Mouse (Mus musculus) kidney, embryonic 16.5 days (tissue): ENCODE results near the gene Zcchc10. TPM values are rescaled to one million over a fixed set of nuclear protein-coding genes. Genes with fewer than 3 reads are reported as not detected.

Source experiments
- ATAC-seq: fragments of 200-750 bp; cut with Nextera tagmentation; 2 replicates; pipeline ENCODE4 v1.8.0; 2017; ENCODE audit warnings: moderate TSS enrichment; ENCODE audit not compliant: low FRiP score, low TSS enrichment
- H3K27ac ChIP-seq: fragments of 300-500 bp; sonication (generic); 2 replicates; pipeline ENCODE4 v1.5.1; 2014; ENCODE audit warnings: low read length
- H3K27me3 ChIP-seq: fragments of 300-500 bp; sonication (generic); 2 replicates; pipeline ENCODE4 v1.6.1; 2014; ENCODE audit warnings: low read length, control low read depth, mixed read lengths; ENCODE audit not compliant: insufficient read depth
- H3K36me3 ChIP-seq: fragments of 300-500 bp; sonication (generic); 2 replicates; pipeline ENCODE4 v1.6.1; 2014; ENCODE audit warnings: low read length, control low read depth, mixed read lengths; ENCODE audit not compliant: insufficient read depth
- H3K4me1 ChIP-seq: fragments of 300-500 bp; sonication (generic); 2 replicates; pipeline ENCODE4 v1.6.1; 2014; ENCODE audit warnings: low read length, control low read depth, mixed read lengths; ENCODE audit not compliant: insufficient read depth
- H3K4me2 ChIP-seq: fragments of 300-500 bp; sonication (generic); replicated peaks from 2 replicates; pipeline ENCODE4 v1.6.1; 2014; ENCODE audit warnings: low read depth, low read length
- H3K4me3 ChIP-seq: fragments of 300-500 bp; sonication (generic); 2 replicates; pipeline ENCODE4 v1.5.1; 2014; ENCODE audit warnings: mild to moderate bottlenecking, low read length
- H3K9ac ChIP-seq: fragments of 300-500 bp; sonication (generic); replicated peaks from 2 replicates; pipeline ENCODE4 v1.6.1; 2014; ENCODE audit warnings: low read length
- H3K9me3 ChIP-seq: fragments of 300-500 bp; sonication (generic); 2 replicates; pipeline ENCODE4 v1.6.1; 2016; ENCODE audit warnings: low read length, control low read depth
- WGBS: fragments of 180-500 bp; shearing (Covaris S2); extraction: QIAGEN DNeasy Blood & Tissue Kit; methylation state at CpG from one replicate; pipeline ENCODE4 v1.1.7; 2014; 5-methylcytosine and 5-hydroxymethylcytosine counted together
- polyA plus RNA-seq: library from polyadenylated mRNA; unstranded; fragments of >200 nt; fragmentation: Nextera tagmentation; extraction: Ambion mirVana; gene quantifications from 2 replicates; pipeline ENCODE4 v1.2.1, GENCODE M21; 2015

Gene Zcchc10
- polyA plus RNA-seq, 1 experiment from 2014 or later: 19.1 TPM

GRCm38 (mm10) chr11:53351943-53352590 is 27.6 kb downstream of the Zcchc10 start:
- Histone ChIP-seq H3K4me3 (peak overlapping the region; percentile 97), H3K27me3 (no peaks in the 10 kb centered on the region), H3K9me3 (no peaks in the 10 kb centered on the region), H3K4me1 (peaks cover 10% of the 10 kb centered on the region), H3K36me3 (no peaks in the 10 kb centered on the region), H3K9ac (peak overlapping the region; percentile 96), H3K27ac (peak overlapping the region; percentile 97), H3K4me2 (peak overlapping the region; percentile 66)
- 4% methylated on average over 14 of the region's 14 CpGs for WGBS
- no peak for ATAC-seq

GRCm38 (mm10) chr11:53358504-53359155 is 34.2 kb downstream of the Zcchc10 start:
- Histone ChIP-seq H3K4me2 (no peak overlapping the region), H3K9ac (no peak overlapping the region), H3K36me3 (no peaks in the 10 kb centered on the region), H3K4me1 (no peaks in the 10 kb centered on the region), H3K4me3 (no peak overlapping the region), H3K27me3 (no peaks in the 10 kb centered on the region), H3K27ac (no peak overlapping the region), H3K9me3 (no peaks in the 10 kb centered on the region)
- no peak for ATAC-seq
- 66% methylated on average over 5 of the region's 5 CpGs for WGBS

- peaks cover 16% of the 10 kb centered on the region; the same call in 1 of the 2 replicates for H3K36me3 ChIP-seq
- H3K4me3 ChIP-seq: no peak overlapping the region
- H3K27me3 ChIP-seq: no peaks in the 10 kb centered on the region
- H3K9me3 ChIP-seq: no peaks in the 10 kb centered on the region
- H3K4me2 ChIP-seq: no peak overlapping the region
- no peak overlapping the region for H3K27ac ChIP-seq
- 68% methylated on average over 2 of the region's 2 CpGs for WGBS
- H3K4me1 ChIP-seq: no peaks in the 10 kb centered on the region
- H3K9ac ChIP-seq: no peak overlapping the region
- no peak for ATAC-seq
Measured at GRCm38 (mm10) chr11:53367032-53367431, 42.6 kb downstream of the Zcchc10 start.

GRCm38 (mm10) chr11:53378918-53379317 is 54.4 kb downstream of the Zcchc10 start:
- ATAC-seq: no peak
- H3K36me3 ChIP-seq: peaks cover 17% of the 10 kb centered on the region

More at GRCm38 (mm10) chr11:53378918-53379317, 54.4 kb downstream of the Zcchc10 start:
- H3K27me3 ChIP-seq: no peaks in the 10 kb centered on the region
- H3K9me3 ChIP-seq: no peaks in the 10 kb centered on the region
- H3K9ac ChIP-seq: no peak overlapping the region
- no peaks in the 10 kb centered on the region for H3K4me1 ChIP-seq
- H3K4me2 ChIP-seq: no peak overlapping the region
- no peak overlapping the region for H3K4me3 ChIP-seq
- 89% methylated on average over 1 of the region's 1 CpGs for WGBS
- no peak overlapping the region for H3K27ac ChIP-seq

Other genes with a start within 250 kb of the Zcchc10 start
- 82.7 and 85.1 TPM in 2 replicates for gene Hspa4, start 24.2 kb upstream of the Zcchc10 start, polyA plus RNA-seq
- 16.8 and 25.8 TPM in 2 replicates for gene Aff4, start 26.2 kb downstream of the Zcchc10 start, polyA plus RNA-seq
- 0.34 and 0.37 TPM in 2 replicates for gene Leap2, start 98.5 kb downstream of the Zcchc10 start, polyA plus RNA-seq
- gene Uqcrq, start 106.2 kb downstream of the Zcchc10 start, polyA plus RNA-seq: 641 and 655 TPM in 2 replicates
- gene Gdf9, start 106.3 kb downstream of the Zcchc10 start, polyA plus RNA-seq: 1.1 and 1.2 TPM in 2 replicates
- gene Gm10447, start 132.4 kb downstream of the Zcchc10 start, polyA plus RNA-seq: 0.12 TPM in 1 of 2 replicates, not detected in the other
- gene Shroom1, start 132.5 kb downstream of the Zcchc10 start, polyA plus RNA-seq: 2.1 and 2.5 TPM in 2 replicates
- not detected in 2 replicates for gene Gm9837, start 145.8 kb downstream of the Zcchc10 start, polyA plus RNA-seq
- gene Gm9945, start 155.5 kb downstream of the Zcchc10 start, polyA plus RNA-seq: not detected in 2 replicates
- 0.17 and 0.23 TPM in 2 replicates for gene Sowaha, start 155.6 kb downstream of the Zcchc10 start, polyA plus RNA-seq
- 25.7 and 25.9 TPM in 2 replicates for gene Sept8, start 194.6 kb downstream of the Zcchc10 start, polyA plus RNA-seq
- gene Kif3a, start 242.7 kb downstream of the Zcchc10 start, polyA plus RNA-seq: 62.8 and 72.5 TPM in 2 replicates